Mouse (Mus musculus) layer of hippocampus, adult 11-12 months (tissue): Measurements from ENCODE around the gene Schip1.
A peak's percentile ranks its signal among the peaks of the same experiment; 100 is the strongest.
"Not testable (repeated sequence)": the region's sequence is repeated elsewhere in the genome, so short reads cannot be mapped to it uniquely, and the experiment has no call there.

ENCODE experiments used
- DNase-seq: peaks from one replicate; pipeline ENCODE4 v3.0.0; 2022; ENCODE audit warnings: low spot score

Gene Schip1

DNA sequence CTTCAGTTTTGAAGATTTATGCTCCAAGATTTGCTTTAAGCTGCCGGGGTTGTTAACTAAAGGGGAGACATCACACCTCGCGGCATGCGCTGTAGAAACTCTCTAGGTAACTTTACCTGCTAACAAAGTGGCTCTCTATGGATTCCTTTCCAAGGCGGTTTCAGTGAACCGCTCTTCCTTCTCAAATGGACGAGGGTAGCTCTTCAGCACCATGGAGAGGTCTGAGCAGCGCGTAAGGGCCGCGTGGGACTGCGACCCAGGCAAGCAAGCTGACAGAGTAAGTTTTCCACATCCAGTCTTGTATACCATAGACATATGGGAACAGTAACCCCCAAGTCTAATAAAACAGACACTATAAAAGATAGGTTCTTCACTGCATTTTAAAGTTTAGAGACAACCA, at the start of gene Schip1:
TSS of gene Schip1 (plus strand) at position 72 of the 400 bp plus-strand sequence.
- DNase-seq, result no peak

DNA sequence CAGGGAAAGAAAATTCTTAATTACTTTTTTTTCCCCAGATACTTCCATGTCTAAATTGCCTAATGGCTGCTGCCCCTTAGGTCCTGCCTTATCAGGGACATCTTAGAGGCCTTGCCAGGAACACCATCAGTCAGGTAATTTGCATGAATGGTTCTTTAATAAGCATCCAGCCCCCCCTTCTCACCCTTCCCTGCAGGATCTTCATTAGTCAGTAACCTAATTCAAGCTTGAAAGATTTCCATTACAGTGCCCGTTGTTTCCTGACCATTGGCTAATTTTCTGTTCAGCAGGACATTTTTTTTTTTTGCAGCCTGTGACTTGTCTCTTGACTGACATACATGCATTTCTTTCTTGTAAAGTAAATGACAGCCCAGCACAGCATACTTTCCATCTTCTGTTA, 48.8 kb upstream of the Schip1 start:
- DNase-seq, result no peak

DNA sequence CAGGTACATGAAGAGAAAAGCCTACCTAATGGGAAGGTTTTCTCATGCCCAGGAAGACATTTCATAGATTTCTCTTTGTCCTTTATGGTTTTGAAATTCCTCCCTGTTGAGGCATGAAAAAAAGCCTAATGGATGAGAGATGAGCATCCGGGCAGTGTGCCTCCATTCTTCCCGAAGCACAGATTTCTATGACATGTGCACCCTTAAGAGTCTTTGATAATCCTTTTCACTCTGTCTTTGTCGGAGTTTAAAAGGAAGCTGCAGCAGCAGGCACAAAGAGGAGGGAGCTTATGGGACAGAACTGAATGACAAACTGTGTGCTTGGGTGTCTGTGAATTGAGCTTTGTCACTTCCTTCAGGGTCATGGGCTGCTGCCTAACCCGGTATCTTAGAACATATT, 45.2 kb upstream of the Schip1 start:
- no peak for DNase-seq

DNA sequence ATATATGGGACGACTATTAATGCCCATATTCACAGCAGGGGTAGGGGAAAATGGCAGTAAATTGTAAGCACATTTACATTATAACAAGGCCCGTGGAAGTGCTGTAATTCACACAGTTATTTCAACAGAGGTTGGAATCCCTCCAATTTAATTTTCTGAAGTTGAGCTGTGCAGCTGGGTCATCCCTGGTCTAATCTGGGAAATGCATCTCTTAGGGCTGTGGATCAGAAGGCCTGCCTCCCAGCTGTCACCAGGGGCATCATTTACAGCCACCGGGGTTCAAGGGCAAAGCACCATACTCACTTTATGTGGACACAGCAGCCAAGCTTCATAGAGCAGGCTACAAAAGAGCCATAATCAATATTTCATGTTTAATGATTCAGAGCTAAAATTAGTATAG, 28.5 kb upstream of the Schip1 start:
- DNase-seq, result no peak

DNA sequence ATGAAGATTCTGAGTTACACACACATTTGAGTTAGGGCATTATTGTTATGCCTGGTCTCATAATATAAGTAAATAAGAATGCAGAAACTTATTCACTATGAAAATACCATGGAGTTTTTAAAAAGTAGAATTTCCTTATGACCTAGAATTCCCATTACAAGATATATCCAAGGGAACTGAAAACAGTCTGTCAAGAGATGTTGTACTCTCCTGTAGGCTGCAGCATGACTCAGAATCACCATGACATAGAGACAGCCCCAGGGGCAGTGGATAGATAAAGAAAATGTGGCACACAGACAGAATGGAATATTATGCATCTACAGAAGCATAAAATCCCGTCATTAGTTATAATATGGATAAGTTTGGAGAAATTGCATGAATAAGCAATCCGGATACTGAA, 21.7 kb upstream of the Schip1 start:
- no peak for DNase-seq

DNA sequence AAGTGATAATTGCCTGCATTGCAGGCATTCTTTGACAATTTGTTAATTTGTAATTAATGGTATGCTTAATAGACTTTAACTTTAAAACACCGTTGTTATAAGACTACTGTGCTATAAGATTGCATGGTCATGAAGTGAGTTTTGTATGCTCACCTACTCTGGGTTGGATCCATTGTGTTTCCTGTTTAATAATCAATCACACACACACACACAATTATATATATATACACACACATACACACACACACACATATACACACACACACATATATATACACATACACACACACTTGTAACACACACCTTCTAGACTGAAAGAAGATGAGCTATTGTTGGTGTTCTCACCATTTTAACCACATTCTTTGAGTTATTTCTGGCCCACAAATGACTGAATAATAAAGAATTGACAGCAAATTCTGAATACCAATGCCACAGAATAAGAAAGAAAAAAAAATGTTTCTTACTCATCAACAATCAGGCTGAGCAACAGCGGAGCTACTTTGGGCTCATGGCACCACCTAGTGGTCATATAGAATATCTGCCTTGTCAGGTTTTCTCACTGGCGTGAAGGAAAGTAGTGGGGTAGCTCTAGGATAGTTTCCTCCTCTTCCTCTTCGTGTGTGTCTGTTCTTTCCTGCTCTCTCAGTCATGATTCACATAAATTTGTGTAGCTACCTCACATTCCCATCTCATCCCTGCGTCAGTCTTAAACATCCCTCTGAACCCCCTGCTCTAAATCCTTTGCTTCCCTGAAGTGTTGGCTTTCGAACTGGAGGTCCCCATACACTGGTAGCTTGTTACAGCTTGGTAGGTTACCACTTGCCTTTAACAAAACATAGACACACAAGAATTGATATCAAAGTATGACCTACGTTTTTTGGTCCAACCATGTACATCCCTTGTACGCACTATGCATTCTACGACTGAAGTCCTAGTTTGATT, 18.9 kb upstream of the Schip1 start:
- DNase-seq, result peak; percentile 60

DNA sequence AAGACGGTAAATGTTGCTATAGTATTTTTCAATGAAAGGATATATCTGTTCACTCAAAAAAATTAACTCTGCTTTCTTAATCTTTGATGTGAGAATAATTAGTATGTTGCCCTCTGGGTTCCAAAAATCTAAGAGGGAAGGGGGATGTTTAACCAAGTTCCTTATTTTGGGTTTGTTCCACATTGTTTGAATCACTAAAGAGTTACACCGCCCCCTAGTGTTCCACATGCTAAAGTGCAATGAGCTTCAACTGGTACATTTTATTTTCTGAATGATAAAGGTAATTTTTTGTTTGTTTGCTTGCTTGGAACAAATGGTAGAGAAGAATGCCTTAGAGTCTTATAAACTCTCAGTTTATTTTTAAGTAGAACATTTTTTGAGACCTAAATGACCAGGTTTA, 11.1 kb upstream of the Schip1 start:
- peak; percentile 29 for DNase-seq

DNA sequence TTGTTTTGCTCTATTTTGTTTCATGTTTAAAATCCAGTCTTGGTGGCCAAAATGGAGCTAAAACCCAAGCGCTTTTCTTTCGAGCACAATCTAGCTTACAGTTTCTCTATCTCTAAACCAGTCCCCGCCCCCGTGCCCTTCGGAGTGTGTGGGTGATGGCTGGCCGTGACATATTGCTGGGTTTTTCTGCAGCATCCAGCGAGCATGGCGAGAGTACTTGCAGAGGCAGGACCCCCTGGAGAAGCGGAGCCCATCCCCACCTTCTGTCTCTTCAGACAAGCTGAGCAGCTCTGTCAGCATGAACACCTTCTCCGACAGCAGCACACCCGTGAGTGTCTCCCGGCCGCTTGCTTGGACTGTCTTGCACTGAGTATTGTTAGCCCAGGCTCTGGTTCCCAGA, 9.5 kb upstream of the Schip1 start:
- peak; percentile 42 for DNase-seq

DNA sequence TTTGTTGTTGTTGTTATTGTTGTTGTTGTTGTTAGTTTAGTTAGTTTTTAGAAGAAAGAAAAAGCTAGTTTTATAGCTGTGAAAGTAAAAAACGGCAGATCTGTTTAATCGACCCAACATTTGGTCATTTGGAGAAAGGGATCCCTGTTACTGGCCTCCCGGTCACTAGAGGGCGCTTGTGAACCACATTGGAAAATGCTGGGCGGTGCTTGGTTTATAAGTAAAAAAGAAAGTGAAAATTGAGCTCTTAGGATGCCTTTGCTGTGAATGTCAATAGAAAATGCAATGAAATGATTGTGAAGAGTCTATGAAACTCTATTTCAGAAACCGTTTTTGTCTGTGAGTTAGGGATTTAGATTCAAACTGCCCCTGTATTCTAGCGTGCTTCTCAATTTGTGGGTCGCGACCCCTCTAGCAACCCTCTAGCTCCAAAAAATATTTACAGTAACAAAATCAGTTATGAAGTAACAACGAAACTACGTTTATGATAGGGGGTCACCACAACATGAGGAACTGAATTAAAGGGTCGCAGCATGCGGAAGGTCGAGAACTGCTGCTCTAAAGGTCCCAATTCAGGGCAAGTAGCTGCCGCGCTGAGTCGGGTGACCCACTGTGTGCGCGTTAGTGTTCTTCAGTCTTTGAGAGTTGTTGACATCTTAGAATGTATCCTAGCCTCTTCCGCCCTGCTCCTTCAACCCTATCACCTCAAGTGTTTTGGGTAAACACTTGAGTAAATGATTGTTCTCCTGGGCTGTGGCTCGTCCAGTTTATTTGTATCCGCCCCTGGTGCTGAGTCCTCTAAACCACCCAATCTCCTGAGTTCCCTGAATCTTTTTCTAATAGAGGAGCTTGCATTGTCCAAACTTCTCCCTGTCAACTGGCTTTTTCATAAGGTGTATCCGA, 8.0 kb upstream of the Schip1 start:
- peak; percentile 77 for DNase-seq

DNA sequence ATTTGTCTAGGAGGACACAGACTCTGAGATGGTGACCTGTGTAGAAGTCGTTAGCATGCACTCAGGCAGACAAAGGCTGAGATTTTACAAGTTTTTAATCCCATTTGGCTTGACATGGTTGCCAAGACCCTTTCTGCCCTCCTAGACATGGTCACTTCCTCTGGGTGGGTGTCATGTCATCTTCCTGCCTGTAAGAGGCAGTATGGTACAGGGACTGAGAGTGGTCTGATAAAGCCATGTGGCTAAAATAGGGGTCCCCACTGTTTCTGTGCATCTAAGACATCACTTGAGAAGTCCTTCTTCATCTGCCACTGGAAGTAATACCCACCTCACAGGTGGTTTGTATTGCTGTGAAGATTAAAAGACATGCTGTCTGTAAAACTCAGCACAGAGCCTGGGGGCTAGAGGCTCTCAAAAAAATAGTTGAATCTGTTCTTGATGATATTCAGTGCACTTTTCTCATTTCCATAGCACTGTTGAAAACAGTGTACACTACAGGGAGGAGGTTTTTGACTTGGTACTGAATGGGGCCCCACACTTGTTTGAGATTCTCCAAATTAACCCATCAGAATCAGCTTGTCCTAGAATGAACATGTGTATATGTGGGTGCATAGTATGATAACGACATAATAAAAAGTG, 5.3 kb upstream of the Schip1 start:
- DNase-seq, result no peak

DNA sequence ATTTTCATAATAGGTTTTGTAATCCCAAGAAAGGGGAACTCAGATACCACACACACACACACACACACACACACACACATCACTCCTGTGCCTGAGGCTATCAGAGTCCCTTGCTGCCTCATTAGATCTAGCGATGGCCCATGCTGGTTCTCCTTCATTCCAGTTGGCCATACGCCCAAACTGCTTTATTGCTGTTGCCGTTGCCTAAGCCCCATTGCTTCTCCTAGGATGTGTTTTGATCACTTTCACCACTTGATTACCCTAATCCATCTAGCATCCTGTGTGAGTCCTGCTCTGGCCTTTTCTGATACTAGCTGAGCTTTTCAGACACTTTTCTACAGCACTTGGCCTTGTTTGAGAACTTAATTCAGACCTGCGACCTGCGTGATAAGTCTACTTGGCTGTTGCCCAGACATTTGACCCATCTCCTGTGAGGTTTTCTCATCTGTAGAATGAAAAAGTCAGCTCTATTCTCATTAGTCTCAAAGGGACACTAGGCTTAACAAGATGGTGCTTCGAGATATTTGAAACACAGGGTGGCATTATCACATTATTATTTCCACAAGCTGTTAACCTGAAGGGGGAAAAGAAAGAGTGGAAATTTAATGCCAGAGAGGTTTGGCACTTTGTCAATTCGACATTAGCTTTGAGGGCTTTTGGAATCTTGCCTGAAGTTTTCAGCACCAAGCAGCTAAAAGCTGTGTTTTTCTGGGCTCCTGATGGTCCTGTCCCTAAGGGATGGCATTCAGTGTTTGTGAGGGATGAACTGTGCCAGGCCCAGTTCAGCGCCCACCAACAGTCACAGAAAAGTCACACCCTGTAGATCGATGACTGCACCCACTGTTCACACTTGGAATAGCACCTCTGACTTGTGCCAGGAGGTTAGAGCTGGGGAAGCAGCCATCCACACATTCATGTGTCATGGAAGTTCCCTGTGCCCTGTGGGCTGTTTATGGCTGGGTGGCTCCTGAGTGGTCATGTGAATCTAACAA, 7.1 kb downstream of the Schip1 start:
- peak; percentile 21 for DNase-seq

DNA sequence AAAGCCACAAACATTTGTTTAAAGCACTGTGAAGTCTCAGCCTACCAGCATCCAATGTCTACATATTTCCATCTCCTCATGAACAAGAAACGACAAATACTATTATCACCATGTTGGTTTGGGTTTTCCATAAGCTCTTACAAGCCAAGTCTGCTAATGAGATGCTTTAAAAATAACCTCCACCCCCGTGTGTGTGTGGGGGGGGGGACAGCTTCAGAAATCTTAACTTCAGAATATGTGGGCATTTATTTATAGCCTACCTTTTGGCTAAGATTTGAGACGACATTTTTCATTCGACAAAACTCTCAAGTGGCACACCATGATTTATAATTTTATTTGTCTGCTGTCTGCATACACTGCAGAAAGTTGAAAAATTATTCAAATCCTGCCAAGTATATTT, 12.8 kb downstream of the Schip1 start:
- DNase-seq, result no peak

DNA sequence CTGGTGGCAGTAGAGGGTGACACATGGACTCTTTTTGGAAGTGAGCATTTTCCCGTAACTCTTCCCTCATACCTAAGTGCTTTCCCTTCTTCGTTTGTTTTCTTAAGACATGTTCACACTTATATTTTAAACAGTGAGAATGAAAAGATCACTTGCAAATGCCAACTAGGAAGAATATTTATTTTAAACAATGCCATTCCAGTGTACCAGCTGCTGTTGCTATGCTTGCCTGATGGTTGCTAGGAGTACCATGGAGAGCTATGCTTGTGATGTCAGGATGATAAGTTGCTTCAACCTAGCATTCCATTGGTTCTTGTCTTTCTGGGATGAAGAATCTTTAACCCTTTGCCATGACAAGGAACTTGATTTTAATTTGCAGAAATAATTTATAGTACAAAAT, 20.4 kb downstream of the Schip1 start:
- peak; percentile 17 for DNase-seq

DNA sequence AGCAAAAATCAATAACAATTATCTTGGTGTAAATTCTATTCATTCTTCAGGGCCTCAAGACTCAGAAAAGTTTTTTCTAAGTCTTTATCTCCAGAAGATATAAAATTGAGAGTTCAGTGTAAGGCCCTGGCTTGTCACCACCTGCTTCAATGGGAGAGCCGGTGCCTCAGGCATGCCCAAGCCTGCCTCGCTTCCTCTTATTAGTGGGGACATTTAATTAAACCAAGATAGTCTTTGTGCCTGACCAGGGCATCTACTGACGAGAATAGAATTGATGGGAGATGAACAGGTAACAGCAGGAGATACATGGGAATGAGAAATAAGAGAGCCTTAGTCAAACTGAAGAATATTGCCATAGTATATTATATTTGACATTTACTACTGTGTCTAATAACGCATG, 27.5 kb downstream of the Schip1 start:
- DNase-seq, result no peak

DNA sequence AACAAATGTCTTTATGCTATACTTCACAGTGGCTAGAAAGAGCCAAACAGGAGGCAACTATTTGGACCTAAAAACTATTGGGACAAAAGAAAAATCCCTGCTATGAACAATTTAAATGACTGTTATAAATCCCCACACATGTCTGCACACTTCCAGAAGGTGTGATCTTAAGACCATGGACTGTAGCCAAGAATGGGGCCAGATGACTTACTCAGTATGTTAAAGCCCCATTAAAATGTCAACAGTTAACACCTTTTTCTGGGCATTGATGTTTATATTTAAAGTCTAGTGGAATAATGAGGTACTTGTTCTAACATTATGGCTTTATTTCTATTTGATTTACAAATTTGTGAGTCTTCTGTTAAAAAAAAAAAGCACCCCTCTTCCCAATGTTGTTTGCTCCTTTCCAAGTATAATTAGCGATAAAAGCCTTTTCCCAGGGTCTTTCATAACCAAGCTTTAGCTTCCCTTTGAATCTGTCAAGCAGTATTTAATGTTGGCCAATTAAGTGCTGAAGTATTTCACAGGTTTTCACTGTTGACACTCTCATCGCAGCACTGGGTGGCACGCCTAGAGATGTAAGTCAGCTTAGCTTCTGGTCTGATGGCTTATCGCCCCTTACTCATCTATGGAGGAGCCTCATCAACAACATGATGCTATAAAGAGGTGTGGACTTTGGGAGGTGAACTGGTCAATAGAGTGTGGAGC, 32.3 kb downstream of the Schip1 start:
- DNase-seq, result no peak

DNA sequence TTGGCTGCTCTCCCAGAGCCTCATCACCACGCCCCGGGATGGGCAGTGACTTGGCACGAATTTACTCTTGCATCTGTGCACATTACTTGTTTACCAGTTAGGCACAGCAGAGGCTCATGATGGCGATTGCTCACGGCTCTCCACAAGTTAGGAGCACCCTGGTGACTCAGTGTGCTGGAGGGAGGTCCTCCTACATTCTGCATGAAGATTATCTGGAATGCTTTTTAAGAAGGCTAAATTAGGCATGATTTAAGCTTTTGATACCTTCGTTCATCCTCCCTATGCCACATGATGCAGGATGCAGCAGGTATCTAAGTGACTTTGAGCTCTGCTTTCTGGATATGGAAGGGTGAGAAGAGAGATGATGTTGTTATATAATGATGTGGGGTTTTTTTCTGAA, 35.0 kb downstream of the Schip1 start:
- not testable (repeated sequence) for DNase-seq

DNA sequence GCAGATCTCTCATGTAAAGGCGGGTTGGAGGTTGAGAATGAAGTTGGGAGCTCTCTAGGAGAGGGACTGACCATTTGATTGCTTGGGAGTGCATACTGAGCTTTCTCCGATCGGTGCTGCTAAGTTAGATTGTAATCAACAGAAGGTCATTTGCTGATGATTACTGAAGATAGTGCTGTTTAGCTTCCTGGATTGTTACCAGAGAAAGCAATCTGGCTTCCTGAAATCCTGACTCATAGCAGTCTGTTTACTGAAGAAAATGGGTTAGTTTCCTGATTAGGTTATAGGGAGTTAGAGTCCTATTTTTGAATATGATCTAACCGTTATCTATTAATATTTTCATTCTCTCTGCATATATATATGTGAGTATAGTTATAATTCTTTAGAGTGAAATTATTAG, 36.7 kb downstream of the Schip1 start:
- DNase-seq, result peak; percentile 29

DNA sequence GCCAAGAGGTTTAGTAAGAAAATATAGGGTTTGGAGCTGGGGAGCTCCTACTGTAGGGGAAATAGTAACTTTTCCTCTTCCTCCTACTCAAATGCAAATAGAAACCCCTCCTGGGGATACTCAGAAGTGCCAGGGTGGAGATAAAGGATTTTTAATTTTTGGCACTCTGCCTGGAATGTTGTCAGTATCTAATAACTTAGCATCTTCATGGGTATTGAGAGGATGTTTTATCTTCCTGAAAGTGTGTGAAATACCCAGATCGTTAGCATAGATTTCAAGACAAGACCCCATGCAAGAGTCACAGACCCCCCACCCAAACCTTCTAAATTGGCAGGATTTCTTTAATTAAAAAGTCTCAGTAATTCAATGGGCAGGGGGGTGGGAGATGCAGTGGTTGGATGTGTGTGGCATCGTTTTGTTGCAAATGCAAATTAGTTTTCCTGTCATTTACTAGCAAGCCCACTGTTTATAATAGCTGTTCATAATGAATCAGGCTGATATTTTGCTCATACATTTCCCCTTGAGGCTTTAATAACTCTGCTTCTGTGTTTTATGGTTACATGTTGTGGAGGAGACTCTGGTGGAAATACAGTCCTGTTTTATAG, 40.6 kb downstream of the Schip1 start:
- DNase-seq, result no peak

DNA sequence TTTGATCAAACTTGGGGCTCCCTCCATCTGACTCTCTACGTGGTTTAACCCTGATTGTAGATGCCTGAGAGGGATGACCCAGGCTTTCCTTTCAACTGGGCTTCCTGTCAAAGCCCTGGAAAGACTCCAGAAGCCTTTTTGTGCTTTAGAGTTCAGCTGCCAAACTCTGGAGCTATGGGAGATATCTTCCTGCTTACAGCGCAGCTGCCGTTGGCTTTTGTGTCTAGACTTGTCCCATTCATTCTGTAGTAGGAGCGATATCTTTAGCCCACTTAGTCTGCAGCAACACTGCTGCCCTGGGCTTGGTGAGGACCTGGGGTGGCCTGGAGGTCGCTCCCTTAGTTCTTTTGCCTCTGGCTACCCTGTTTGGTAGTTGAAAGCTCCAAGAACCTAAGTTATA, 56.7 kb downstream of the Schip1 start:
- DNase-seq, result no peak

DNA sequence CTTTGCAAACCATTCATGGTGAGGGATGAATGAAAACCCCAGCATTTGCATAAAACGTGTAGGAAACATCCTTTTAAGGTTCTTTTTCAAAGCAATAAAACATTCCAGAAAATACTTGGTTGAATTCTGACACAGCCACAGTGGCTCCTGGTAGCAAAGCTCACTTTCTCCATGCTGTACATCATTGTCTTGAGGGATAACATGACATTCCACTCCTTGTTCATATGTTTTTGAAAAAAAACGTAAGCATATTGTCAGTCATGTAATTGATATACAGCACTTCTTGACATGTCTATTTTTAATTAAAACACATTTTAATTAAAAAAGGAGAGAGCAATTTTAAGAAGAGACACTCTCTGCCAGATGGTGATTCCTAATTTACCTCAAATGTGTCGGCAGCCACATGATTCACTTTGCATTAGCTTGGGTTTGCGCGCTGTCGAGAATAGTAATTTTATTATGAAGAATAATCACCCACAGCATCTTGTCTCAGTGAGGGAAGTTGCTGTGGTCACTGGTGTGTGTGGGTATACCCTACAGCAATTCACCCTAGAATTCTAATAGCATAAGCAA, 61.8 kb downstream of the Schip1 start:
- no peak for DNase-seq
